Mouse (Mus musculus): ENCODE measurements around the gene Gm7945.
"Not testable (repeated sequence)": the region's sequence is repeated elsewhere in the genome, so short reads cannot be mapped to it uniquely, and the experiment has no call there.

The Gm7945 gene

GRCm38 (mm10) chr14:41386279-41386678, at the start of gene Gm7945:
Gene Gm7945, minus strand, starts transcription at chr14:41386379.
- DNase-seq (ENCODE audit: low read depth): not testable (repeated sequence)

- DNase-seq (ENCODE audit: low read depth): not testable (repeated sequence)
Measured at GRCm38 (mm10) chr14:41425393-41426075, 39.4 kb upstream of the Gm7945 start.

- DNase-seq (ENCODE audit: low read depth): not testable (repeated sequence)
Measured at GRCm38 (mm10) chr14:41424694-41425093, 38.5 kb upstream of the Gm7945 start.

GRCm38 (mm10) chr14:41408181-41408580, 22.0 kb upstream of the Gm7945 start, which contains the start of gene Gm6482:
Gene Gm6482, minus strand, starts transcription at chr14:41408281.
- not testable (repeated sequence) for DNase-seq (ENCODE audit: low read depth)

- DNase-seq (ENCODE audit: low read depth): not testable (repeated sequence)
Measured at GRCm38 (mm10) chr14:41348309-41348708, 37.9 kb downstream of the Gm7945 start, which contains the start of gene Gm5798. Gene Gm5798, plus strand, starts transcription at chr14:41348609.

All from c-Kit-positive CD71-positive TER-119-negative erythroid progenitor cells, embryonic 14.5 days (primary cell).